Mouse (Mus musculus) MN1 (cell line): ENCODE data around the gene Gm2030.
"Not testable (repeated sequence)": the region's sequence is repeated elsewhere in the genome, so short reads cannot be mapped to it uniquely, and the experiment has no call there.

Source experiments
- DNase-seq: peaks from one replicate; pipeline ENCODE4 v3.0.0-alpha.2; 2016; ENCODE audit warnings: low spot score

Gm2030 gene

DNA sequence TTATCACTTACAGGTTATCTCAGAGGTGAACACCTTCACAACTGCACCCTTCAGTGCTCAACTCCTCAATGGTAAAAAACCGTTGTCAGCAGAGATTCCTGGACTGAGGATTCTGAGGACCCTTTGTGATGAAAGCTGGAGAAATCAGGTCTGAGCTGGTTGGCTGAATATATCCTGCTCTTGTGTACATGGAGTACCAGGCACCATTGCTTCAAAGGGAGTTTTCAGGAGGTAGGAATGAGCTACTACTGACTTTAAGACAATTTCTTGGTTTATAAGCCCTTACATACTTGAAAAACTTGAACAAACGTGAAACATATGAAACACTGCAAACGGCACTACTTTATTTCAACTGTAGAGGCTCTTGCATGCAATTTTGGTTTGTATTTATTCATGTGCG is at the start of gene Gm2030:
Gm2030 (minus strand) TSS at position 101 of the 400 bp plus-strand sequence.
- not testable (repeated sequence) for DNase-seq
